Mouse (Mus musculus): ENCODE results near the gene Trim66.

- TF ChIP-seq MAFK (IDR thresholded peaks at IDR 0.05; ENCODE audit: insufficient read depth, low read depth, low read length), result no peak
- TF ChIP-seq ZC3H11A (IDR thresholded peaks at IDR 0.05; ENCODE audit: borderline replicate concordance, low read depth, low read length), result no peak
- no peak for TF ChIP-seq CHD2 (IDR thresholded peaks at IDR 0.05; ENCODE audit: low read depth, low read length)
- no peak for TF ChIP-seq ZNF384 (IDR thresholded peaks at IDR 0.05; ENCODE audit: low read depth, low read length)
Observed at GRCm38 (mm10) chr7:109460698-109461097, 47.2 kb downstream of the Trim66 start.

All from ES-E14 (cell line).